Mouse (Mus musculus): ENCODE data around the gene Hoxb8. TPM values are rescaled to one million over a fixed set of nuclear protein-coding genes. Genes with fewer than 3 reads are reported as not detected.

Gene Hoxb8
- polyA plus RNA-seq (2016; fragmentation: Nextera tagmentation; extraction: Ambion mirVana), result not detected in 2 replicates

GRCm38 (mm10) chr11:96281855-96282570 is at the start of gene Hoxb8:
Gene Hoxb8, plus strand, starts transcription at chr11:96281905.
- Histone ChIP-seq H3K9ac (replicated peaks) (no peak within 1 kb of the TSS), H3K36me3 (no peaks in the 10 kb centered on the region), H3K4me1 (peaks cover 15% of the 10 kb centered on the region), H3K9me3 (no peaks in the 10 kb centered on the region), H3K27me3 (peaks cover 97% of the 10 kb centered on the region), H3K27ac (replicated peaks) (no peak within 1 kb of the TSS), H3K4me3 (no peak within 1 kb of the TSS), H3K4me2 (replicated peaks) (no peak within 1 kb of the TSS)
- ATAC-seq (ENCODE audit: low FRiP score, low read depth), result no peak
- WGBS, result 2% methylated on average over 27 of the region's 27 CpGs

DNA sequence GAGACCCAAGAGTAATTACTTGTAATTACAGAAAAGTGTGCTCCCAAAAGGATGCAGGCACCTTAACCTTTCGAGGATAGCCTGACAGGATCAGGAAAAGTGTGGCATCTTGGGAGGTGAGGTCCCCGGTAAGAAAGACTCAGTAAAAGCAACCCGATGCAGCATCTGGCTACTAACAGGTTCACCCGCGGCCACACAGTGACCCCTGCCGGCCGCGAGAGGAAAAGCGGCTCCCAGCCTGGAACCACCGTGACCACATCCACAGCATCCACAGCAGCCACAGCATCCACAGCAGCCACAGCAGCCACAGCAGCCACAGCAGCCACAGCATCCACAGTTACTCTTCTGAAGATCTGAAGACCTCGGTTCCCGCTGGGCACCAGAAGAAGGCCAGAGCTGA is 46.8 kb upstream of the Hoxb8 start:
- WGBS, result 3% methylated on average over 11 of the region's 12 CpGs
- Histone ChIP-seq H3K27ac (replicated peaks) (no peak overlapping the region), H3K4me2 (replicated peaks) (no peak overlapping the region), H3K9ac (replicated peaks) (no peak overlapping the region), H3K4me1 (no peaks in the 10 kb centered on the region), H3K36me3 (no peaks in the 10 kb centered on the region), H3K4me3 (no peak overlapping the region), H3K27me3 (peaks cover 55% of the 10 kb centered on the region), H3K9me3 (no peaks in the 10 kb centered on the region)
- no peak for ATAC-seq (ENCODE audit: low FRiP score, low read depth)

DNA sequence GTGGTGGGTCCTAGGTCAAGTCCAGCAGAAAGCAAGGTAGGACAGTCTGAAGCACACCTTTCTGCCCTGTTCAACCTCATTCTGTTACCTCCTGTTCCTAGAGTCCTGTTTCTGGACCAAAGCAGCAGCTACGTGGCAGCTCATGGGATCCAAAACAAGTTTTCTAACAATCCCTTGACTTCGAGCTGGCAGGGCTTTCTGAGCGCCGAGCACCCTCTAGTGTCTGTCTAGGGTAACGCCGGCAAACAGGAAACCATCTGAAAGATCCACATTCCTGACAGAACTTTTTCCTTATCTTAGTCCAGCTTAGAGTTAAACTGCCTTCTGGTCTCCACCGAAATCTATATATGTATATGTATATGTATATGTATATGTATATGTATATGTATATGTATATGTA is 41.5 kb upstream of the Hoxb8 start:
- Histone ChIP-seq H3K9ac (replicated peaks) (no peak overlapping the region), H3K9me3 (no peaks in the 10 kb centered on the region), H3K27me3 (peaks cover 52% of the 10 kb centered on the region), H3K4me3 (no peak overlapping the region), H3K4me1 (no peaks in the 10 kb centered on the region), H3K36me3 (no peaks in the 10 kb centered on the region), H3K27ac (replicated peaks) (no peak overlapping the region), H3K4me2 (replicated peaks) (no peak overlapping the region)
- no peak for ATAC-seq (ENCODE audit: low FRiP score, low read depth)
- WGBS, result 1% methylated on average over 7 of the region's 7 CpGs

GRCm38 (mm10) chr11:96250901-96251300 is 30.8 kb upstream of the Hoxb8 start:
- 0 out of 2 replicates have a peak, but pooled peaks cover 2% of the 10 kb centered on the region for H3K9me3 ChIP-seq
- H3K27me3 ChIP-seq, result peaks cover 96% of the 10 kb centered on the region
- H3K27ac ChIP-seq (replicated peaks), result no peak overlapping the region
- no peak overlapping the region for H3K9ac ChIP-seq (replicated peaks)
- H3K4me2 ChIP-seq (replicated peaks), result no peak overlapping the region
- no peak overlapping the region for H3K4me3 ChIP-seq
- no peaks in the 10 kb centered on the region for H3K36me3 ChIP-seq
- no peaks in the 10 kb centered on the region for H3K4me1 ChIP-seq
- ATAC-seq (ENCODE audit: low FRiP score, low read depth), result no peak
- 0% methylated on average over 14 of the region's 14 CpGs for WGBS

DNA sequence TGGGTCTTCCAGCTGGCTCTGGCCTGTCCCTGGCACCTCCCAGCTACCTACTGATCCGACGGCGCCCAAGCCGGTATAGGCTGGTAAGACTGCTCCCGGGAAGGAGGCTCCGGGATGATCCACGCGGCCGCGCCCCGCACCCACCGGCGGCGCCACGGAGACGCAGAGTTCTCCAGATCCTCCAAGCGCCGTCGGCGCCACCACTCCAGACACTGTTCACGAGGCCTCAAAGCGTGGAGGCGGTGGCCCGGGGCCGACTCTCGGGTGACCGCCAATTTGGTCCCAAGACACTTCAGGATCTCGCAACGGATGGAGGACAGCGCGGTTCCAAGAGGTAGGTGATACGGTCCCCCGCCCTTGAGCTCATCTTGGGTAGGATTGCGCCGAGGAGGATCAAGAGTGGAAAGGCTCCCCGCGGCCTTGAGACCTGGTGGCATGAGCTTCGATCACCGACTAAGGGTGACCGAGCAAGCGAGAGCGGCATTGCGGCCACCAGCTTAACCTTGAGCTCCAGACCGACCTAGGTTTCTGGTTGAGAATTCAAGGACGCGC is 30.1 kb upstream of the Hoxb8 start:
- no peaks in the 10 kb centered on the region for H3K4me1 ChIP-seq
- no peak overlapping the region; the same call in 1 of the 2 replicates for H3K4me3 ChIP-seq
- H3K27ac ChIP-seq (replicated peaks), result no peak overlapping the region
- no peak overlapping the region for H3K4me2 ChIP-seq (replicated peaks)
- no peaks in the 10 kb centered on the region for H3K36me3 ChIP-seq
- 1% methylated on average over 46 of the region's 46 CpGs for WGBS
- 0 out of 2 replicates have a peak, but pooled peaks cover 2% of the 10 kb centered on the region for H3K9me3 ChIP-seq
- H3K27me3 ChIP-seq, result peaks cover 98% of the 10 kb centered on the region
- no peak overlapping the region for H3K9ac ChIP-seq (replicated peaks)
- ATAC-seq (ENCODE audit: low FRiP score, low read depth), result no peak

DNA sequence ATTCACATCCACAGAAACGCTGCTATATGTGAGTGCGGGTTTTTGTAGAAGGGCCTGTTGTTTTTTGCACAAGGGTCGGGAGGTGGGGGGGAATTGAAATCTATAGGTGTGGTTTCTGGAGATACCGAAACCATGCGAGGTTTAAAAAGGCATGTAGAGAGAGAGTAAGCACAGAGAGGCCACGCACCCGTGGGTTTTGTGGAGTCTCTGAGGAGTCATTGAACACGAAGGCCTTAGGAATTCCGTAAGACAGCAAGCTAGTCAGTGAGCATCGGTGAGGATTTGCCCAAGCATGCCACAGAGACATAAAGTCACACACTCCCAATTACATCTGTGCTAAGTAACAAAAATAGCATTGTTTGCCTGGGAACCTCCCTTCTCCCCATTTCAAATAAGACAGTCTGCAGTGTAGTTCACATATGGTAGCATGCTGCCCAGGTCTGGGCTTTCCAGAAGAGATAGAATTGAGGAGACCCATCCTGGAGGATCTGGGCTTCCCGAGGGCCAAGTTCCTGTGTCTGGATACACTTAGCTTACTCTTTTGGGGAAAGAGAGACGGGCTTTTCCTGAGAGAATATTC is 29.1 kb upstream of the Hoxb8 start:
- peaks cover 100% of the 10 kb centered on the region for H3K27me3 ChIP-seq
- no peak overlapping the region for H3K4me2 ChIP-seq (replicated peaks)
- no peak for ATAC-seq (ENCODE audit: low FRiP score, low read depth)
- no peaks in the 10 kb centered on the region for H3K36me3 ChIP-seq
- H3K9me3 ChIP-seq, result 0 out of 2 replicates have a peak, but pooled peaks cover 2% of the 10 kb centered on the region
- no peak overlapping the region for H3K27ac ChIP-seq (replicated peaks)
- H3K4me1 ChIP-seq, result no peaks in the 10 kb centered on the region
- H3K9ac ChIP-seq (replicated peaks), result no peak overlapping the region
- H3K4me3 ChIP-seq, result no peak overlapping the region
- whole genome bisulfite sequencing, result 5% methylated on average over 12 of the region's 12 CpGs

- no peak overlapping the region for H3K4me2 ChIP-seq (replicated peaks)
- no peaks in the 10 kb centered on the region for H3K4me1 ChIP-seq
- 2% methylated on average over 11 of the region's 11 CpGs for WGBS
- H3K36me3 ChIP-seq, result no peaks in the 10 kb centered on the region
- 0 out of 2 replicates have a peak, but pooled peaks cover 2% of the 10 kb centered on the region for H3K9me3 ChIP-seq
- peaks cover 100% of the 10 kb centered on the region for H3K27me3 ChIP-seq
- H3K9ac ChIP-seq (replicated peaks), result no peak overlapping the region
- no peak overlapping the region for H3K27ac ChIP-seq (replicated peaks)
- no peak overlapping the region for H3K4me3 ChIP-seq
- no peak for ATAC-seq (ENCODE audit: low FRiP score, low read depth)
Measured at GRCm38 (mm10) chr11:96254221-96254620, 27.5 kb upstream of the Hoxb8 start.

- H3K27me3 ChIP-seq, result peaks cover 100% of the 10 kb centered on the region
- H3K4me2 ChIP-seq (replicated peaks), result no peak overlapping the region
- no peaks in the 10 kb centered on the region for H3K36me3 ChIP-seq
- WGBS, result 1% methylated on average over 39 of the region's 39 CpGs
- H3K9ac ChIP-seq (replicated peaks), result no peak overlapping the region
- no peak for ATAC-seq (ENCODE audit: low FRiP score, low read depth)
- no peaks in the 10 kb centered on the region for H3K9me3 ChIP-seq
- H3K27ac ChIP-seq (replicated peaks), result no peak overlapping the region
- no peak overlapping the region for H3K4me3 ChIP-seq
- no peaks in the 10 kb centered on the region; the same call in 1 of the 2 replicates for H3K4me1 ChIP-seq
Measured at GRCm38 (mm10) chr11:96255111-96255995, 26.4 kb upstream of the Hoxb8 start.

DNA sequence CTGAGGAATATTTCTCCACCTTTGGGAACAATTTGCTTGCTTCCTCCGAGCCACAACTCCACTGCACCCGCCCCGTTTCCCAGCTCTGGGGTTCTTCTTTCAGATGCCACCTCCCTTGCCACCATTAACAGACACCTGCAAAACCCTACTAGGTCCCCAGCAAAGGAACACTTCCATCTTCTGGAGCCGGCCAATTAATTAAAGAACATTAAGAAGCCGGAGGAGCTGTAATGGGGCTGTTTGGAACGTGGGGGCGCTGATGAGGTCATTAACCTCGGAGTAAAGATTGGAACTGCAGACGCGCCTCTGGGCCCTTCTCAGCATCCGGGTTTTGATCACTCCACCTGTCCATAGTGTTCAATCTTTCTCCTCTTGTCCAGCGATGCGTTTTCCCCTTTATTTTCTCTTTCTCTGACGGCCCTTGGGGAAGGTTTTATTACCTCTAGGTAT is 25.7 kb upstream of the Hoxb8 start:
- no peak overlapping the region for H3K4me2 ChIP-seq (replicated peaks)
- H3K27ac ChIP-seq (replicated peaks), result no peak overlapping the region
- no peak for ATAC-seq (ENCODE audit: low FRiP score, low read depth)
- H3K4me1 ChIP-seq, result no peaks in the 10 kb centered on the region; the same call in 1 of the 2 replicates
- H3K9me3 ChIP-seq, result no peaks in the 10 kb centered on the region
- peaks cover 100% of the 10 kb centered on the region for H3K27me3 ChIP-seq
- 2% methylated on average over 14 of the region's 14 CpGs for WGBS
- no peaks in the 10 kb centered on the region for H3K36me3 ChIP-seq
- H3K4me3 ChIP-seq, result no peak overlapping the region
- no peak overlapping the region for H3K9ac ChIP-seq (replicated peaks)

GRCm38 (mm10) chr11:96257141-96257540 is 24.6 kb upstream of the Hoxb8 start:
- H3K27me3 ChIP-seq, result peaks cover 100% of the 10 kb centered on the region
- no peak overlapping the region for H3K9ac ChIP-seq (replicated peaks)
- H3K4me3 ChIP-seq, result no peak overlapping the region
- H3K36me3 ChIP-seq, result no peaks in the 10 kb centered on the region
- no peak overlapping the region for H3K4me2 ChIP-seq (replicated peaks)
- 23% methylated on average over 2 of the region's 2 CpGs for WGBS
- no peaks in the 10 kb centered on the region for H3K9me3 ChIP-seq
- ATAC-seq (ENCODE audit: low FRiP score, low read depth), result no peak
- H3K4me1 ChIP-seq, result no peaks in the 10 kb centered on the region; the same call in 1 of the 2 replicates
- H3K27ac ChIP-seq (replicated peaks), result no peak overlapping the region

DNA sequence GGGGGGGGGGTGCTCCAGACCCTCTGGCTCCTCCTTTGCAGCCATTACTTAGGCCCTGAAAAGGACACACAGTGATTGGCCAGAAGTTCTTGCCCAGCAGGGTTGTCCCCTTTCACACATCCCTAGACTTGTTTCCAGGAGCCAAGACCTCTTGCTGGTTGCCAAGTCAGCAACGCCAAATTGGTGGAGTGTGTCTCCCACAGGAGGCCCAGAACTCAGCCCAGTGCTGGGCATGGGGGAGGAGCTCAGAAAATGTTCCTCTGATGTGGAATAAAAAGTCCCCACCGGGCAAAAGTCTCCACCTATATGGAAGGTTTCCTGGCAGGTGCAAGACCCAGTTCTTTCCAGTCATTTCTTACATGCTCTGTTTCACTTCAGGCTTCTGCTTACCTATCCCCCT is 22.7 kb upstream of the Hoxb8 start:
- Histone ChIP-seq H3K27ac (replicated peaks) (no peak overlapping the region), H3K27me3 (peaks cover 100% of the 10 kb centered on the region), H3K4me2 (replicated peaks) (no peak overlapping the region), H3K9me3 (no peaks in the 10 kb centered on the region), H3K36me3 (no peaks in the 10 kb centered on the region), H3K4me1 (no peaks in the 10 kb centered on the region; the same call in 1 of the 2 replicates), H3K9ac (replicated peaks) (no peak overlapping the region), H3K4me3 (no peak overlapping the region)
- 2% methylated on average over 2 of the region's 2 CpGs for WGBS
- ATAC-seq (ENCODE audit: low FRiP score, low read depth), result no peak

All from midbrain, embryonic 12.5 days (tissue).